Mouse (Mus musculus): Measurements from ENCODE around the gene Ifngr2.
A peak's percentile ranks its signal among the peaks of the same experiment; 100 is the strongest.
"Not testable (repeated sequence)": the region's sequence is repeated elsewhere in the genome, so short reads cannot be mapped to it uniquely, and the experiment has no call there.

Gene Ifngr2

DNA sequence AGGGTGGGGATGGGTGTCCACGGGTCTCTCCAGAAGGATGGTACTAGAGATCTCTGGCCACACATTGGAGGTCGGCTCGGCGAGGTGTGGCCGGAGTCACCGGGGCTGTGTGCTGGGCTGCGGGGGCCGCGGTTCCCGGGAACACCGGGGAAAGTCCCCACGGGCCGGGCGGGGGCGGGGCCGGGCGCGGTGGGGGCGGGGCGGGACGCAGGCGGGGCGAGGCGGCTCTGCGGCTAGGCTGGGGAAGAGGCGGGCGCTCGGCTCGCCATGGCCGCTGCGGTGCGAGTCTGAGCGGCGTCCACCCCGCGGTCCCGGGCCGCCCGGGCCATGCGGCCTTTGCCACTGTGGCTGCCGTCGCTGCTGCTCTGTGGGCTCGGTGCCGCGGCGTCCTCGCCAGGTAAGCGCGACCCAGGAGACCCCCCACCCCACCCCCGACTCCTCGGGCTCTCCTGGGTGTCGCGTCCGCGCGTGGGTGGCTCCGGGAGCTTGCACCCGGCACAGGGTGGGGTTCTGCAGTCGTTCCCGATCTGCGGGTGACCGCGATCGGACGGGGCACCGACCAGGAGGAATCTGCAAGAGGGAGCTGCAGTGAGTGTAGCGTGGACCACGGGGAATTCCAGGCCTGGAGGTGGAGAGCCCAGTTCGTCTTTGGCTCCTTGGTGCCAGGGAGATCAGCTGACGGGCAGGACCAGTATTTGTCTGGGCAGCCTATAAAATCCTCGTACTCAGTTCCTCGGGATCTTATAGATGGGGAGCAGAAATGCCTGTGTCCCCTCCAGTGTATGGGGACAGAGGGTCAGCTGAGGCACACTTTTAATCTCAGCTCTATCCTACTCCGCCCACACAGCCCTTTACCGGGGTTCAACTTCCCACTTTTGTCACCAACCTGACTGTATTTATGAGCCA lies at the start of gene Ifngr2:
TSS of gene Ifngr2 (plus strand) at position 237 of the 906 bp plus-strand sequence.
- DNase-seq: peak; percentile 72 to 74

DNA sequence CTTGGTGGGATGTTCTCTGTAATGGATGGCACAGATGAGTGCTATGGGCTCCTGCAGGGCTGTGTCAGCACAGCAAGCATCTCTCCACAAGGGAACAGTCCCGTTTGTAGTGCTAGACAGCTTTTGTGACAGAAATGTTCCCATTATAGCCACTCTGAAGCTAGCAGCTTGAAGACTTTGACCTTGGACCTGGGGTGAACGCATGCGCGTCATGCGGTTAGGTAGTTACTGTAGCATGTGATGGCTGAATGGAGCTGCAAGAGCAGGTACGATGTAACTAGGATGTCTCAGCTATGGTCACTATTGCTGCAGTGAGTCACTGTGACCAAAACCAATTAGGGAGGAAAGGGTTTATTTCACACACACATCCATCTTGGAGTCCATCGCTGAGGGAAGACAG lies 48.8 kb upstream of the Ifngr2 start:
- no peak for DNase-seq

DNA sequence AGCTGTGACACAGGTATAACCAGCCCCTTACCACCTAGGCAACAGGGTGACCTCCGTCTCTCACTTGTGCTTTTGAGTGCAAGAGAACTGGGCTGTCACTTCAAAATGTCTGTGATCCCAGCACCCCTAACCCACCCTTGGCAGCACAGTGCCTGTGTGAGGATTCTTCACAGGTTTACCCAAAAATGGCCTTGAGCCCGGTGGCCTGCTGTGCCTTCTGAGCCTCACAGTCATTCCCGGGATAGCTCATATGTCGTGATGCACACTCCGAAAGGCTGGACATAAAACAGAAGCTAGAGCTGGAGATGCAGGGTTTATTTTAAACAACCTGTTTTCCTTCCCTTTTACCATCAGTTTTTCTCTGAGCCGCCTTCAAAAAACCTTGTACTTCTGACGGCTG lies 42.2 kb upstream of the Ifngr2 start:
- DNase-seq: peak; percentile 50 to 54

DNA sequence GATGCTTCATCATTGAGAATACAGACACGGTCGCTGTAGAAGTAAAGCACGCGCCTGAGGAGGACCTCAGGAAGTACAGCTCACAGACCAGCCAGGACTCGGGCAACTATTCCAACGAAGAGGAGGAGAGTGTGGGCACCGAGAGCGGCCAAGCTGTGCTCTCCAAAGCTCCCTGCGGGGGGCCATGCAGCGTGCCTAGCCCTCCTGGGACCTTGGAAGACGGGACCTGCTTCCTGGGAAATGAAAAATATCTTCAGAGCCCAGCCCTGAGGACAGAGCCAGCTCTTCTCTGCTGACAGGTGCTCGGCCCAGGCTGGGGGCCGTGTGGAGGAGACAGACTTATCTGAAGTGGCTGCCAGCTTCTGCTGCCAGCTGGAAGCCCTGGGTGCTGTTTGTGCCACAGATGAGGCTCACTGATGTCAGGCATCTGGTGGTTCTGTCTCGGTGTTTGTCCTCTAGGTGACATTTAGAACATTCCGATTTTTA lies 41.7 kb upstream of the Ifngr2 start:
- DNase-seq: peak; percentile 82

GRCm38 (mm10) chr16:91506396-91506795 lies 40.5 kb upstream of the Ifngr2 start:
- peak; percentile 35 to 52 for DNase-seq

DNA sequence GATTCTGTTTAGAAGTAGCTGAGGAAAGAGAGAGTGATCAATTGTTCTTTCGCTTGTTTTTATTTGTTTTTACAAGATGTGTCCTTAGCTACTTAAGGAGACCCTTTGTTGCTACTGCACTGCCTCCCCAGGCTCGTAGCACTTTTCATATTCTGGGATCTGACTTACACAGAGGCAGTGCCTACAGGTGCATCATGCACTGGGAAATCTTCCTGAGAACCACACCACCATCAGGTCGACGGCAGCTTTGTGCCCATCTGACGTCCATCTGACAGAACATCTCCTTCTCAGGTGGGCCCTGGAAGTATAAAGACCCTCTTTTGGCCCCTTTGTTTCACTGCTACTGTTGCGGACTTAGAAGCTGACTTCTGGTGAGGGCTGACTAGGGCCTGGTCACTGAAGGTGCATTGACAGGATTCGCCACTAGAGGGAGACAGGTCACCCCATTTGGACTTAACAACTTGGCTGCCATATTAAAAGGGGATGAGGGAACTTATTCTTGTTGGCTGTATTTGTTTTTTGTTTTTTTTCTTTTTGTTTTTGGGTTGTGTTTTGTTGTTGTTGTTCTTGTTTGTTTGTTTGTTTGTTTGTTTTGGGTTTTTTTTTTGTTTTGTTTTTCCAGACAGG lies 34.6 kb upstream of the Ifngr2 start:
- peak; percentile 89 to 92 for DNase-seq

GRCm38 (mm10) chr16:91513099-91513498 lies 33.8 kb upstream of the Ifngr2 start:
- no peak for DNase-seq

- DNase-seq: no peak
These were observed 29.9 kb upstream of the Ifngr2 start for GRCm38 (mm10) chr16:91517020-91517419.

- no peak for DNase-seq
These were observed 24.8 kb upstream of the Ifngr2 start for GRCm38 (mm10) chr16:91522040-91522439.

GRCm38 (mm10) chr16:91522479-91523309 lies 24.2 kb upstream of the Ifngr2 start:
- no peak for DNase-seq

GRCm38 (mm10) chr16:91524206-91524605 lies 22.7 kb upstream of the Ifngr2 start:
- DNase-seq: no peak

GRCm38 (mm10) chr16:91526274-91526673 lies 20.6 kb upstream of the Ifngr2 start:
- no peak for DNase-seq

DNA sequence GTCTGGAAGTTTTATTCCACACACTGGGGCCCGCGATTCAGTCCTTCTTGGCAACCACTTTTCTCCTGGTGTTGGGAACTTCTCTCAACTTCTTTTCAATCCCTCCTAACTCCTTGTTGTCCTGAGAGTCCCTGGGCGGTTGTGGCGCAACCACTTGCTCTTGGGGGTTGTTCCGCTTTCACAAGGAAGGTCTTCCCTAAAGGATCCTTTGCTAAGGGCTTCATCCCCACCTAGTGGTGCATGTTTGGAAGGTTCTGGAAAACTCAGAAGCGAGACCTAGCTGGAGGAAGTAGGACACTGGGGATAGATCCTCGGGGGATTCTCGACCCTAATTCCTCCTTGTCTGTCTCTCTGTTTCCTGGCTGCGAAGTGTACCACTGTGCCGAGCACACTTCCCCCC lies 19.8 kb upstream of the Ifngr2 start:
- DNase-seq: peak in 1 of 2 experiments; percentile 32

- DNase-seq: no peak
These were observed 19.4 kb upstream of the Ifngr2 start for GRCm38 (mm10) chr16:91527500-91527899.

DNA sequence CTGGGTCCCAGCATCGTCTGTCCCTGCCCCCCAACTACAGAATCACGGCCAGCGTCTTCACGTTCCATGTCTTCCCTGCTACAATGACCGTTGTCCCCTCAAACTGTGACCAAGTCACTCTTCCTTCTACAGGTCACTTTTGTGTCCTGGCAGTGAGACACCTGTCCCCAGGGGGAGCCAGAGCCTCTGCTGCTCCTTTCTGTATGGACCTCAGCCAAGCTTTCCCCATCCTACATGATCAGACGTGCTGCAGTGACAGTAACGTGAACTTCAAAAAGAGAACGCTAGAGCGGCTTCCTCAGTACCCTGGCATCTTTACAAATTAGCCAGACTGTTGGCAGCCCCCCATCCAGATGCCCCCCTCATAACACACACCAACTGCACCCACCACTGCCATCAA lies 18.3 kb upstream of the Ifngr2 start:
- peak in 1 of 2 experiments; percentile 35 for DNase-seq

DNA sequence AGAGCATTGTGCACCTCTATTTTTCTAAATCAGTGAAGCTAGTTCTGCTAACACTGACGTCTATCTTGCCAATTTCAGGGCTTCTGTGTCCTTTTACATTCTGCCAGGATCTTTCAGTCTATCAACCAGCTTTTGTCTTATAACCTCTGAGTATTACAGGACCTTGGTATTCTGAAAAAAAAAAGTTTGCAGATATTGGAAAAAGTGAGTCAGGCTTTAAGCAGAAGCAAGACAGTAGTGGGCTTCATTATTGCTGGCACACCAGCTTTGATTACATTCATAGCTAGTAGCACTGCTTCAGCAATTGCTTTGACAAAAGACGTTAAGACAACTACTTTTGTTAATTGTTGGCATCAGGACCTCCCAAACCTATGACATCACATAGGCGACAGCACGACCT lies 16.0 kb upstream of the Ifngr2 start:
- not testable (repeated sequence) for DNase-seq

- DNase-seq: no peak
These were observed 15.0 kb upstream of the Ifngr2 start for GRCm38 (mm10) chr16:91531856-91532255.

DNA sequence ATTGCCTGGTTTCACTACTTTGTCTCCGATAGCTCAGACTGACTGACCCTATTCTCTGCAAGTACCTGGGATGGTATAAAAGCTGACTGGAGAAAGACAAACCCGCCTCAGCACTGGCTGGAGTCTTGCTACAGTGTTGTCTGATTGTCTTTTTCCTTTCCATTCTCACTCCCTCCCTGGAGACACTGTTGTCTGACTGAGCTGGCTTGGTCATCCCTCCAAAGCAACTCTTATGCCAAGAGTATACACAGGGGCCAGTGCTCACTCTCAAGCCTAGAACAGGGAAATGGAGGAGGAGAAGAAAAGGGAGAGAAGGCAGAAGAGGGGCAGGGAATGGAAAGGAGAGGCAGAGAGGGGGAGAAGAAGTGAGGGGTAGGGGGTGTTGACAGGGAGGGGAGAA lies 14.4 kb upstream of the Ifngr2 start:
- DNase-seq: no peak

GRCm38 (mm10) chr16:91533097-91534001 lies 13.5 kb upstream of the Ifngr2 start:
- no peak for DNase-seq

DNA sequence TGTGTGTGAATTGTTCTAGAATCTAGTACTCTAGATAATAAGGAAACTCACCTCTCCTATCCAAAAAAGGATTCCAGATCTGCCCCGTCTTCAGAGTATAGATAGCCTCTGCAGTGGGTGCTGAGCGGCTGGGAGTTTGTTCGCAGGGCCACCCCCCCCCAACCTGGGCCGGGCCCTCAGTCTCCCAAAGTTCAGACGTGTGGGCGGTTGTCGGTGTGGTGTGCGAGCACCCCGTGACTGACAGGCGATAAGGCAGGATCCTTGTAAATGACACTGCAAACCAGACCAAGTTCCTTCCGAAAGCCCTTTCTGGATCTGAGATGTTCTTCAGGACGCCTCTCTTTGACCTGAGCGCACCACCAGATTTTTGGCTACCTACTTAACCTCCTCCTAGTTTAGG lies 12.4 kb upstream of the Ifngr2 start:
- DNase-seq: peak; percentile 36 to 65

DNA sequence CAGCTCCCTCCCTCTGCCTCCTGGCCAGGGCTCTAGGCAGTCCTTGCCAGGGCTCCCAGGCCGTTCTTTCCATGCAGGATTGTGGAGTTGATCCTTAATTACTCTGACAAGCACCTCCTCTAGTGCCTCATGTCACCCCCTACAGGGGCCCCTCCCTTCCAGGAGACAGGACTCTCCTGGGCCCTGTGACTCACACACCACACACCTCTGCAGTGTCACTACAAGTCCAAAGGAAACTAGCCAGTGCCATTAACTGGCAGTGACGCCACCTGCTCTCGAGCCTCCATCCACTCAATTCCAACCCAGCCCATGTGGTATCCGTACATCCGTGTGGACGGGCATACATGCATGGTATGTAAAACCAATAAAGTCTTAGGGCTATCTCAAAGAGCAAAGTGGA lies 12.0 kb upstream of the Ifngr2 start:
- no peak for DNase-seq

- no peak for DNase-seq
These were observed 10.5 kb upstream of the Ifngr2 start for GRCm38 (mm10) chr16:91536372-91536771.

All from cerebellum, postnatal 14 days (tissue).